Mouse (Mus musculus): ENCODE data around the gene Sdk2. TPM values are rescaled to one million over a fixed set of nuclear protein-coding genes. Genes with fewer than 3 reads are reported as not detected.

The Sdk2 gene
- polyA plus RNA-seq, 1 experiment from 2014 or later: 3.0 TPM

DNA sequence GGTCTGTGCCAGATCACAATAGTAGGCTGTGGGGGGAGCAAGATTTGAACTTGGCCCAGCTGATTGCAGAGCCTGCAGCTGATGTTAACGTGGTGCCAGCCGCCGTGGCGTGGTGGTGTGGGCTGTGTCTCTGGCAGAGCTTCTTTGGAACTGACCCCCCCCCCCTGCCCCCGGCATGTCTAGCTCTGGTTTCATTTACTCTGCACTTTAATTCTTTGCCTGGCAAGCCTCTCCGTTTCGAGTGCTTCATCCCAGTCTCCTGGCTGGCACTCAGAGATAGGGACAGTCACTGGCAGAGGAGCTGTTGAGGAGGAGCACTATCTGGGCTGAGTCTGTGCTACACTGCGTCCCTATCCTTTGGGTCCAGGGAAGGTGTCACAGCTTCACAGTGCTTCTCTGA, 75.0 kb downstream of the Sdk2 start:
- H3K4me2 ChIP-seq (ENCODE audit: low read length): no peak overlapping the region
- no peak for ATAC-seq
- H3K4me1 ChIP-seq (ENCODE audit: control insufficient read depth, insufficient read depth, low read length): peaks cover 33% of the 10 kb centered on the region
- H3K9ac ChIP-seq (ENCODE audit: low read depth, low read length): no peak overlapping the region
- H3K4me3 ChIP-seq (ENCODE audit: low read depth, low read length): no peak overlapping the region
- H3K27ac ChIP-seq (ENCODE audit: low read length): no peak overlapping the region
- H3K36me3 ChIP-seq (ENCODE audit: control insufficient read depth, insufficient read depth, low read length): no peaks in the 10 kb centered on the region
- H3K9me3 ChIP-seq (replicated peaks; ENCODE audit: control insufficient read depth, low read length, poor library complexity, severe bottlenecking): no peaks in the 10 kb centered on the region
- no peaks in the 10 kb centered on the region for H3K27me3 ChIP-seq (ENCODE audit: control insufficient read depth, insufficient read depth, low read depth, low read length)
- 72% methylated on average over 8 of the region's 8 CpGs for WGBS

GRCm38 (mm10) chr11:113990466-113990865, 76.4 kb downstream of the Sdk2 start:
- no peaks in the 10 kb centered on the region for H3K9me3 ChIP-seq (replicated peaks; ENCODE audit: control insufficient read depth, low read length, poor library complexity, severe bottlenecking)
- H3K4me3 ChIP-seq (ENCODE audit: low read depth, low read length): peak overlapping the region; percentile 35
- peak; percentile 88 for ATAC-seq
- 2% methylated on average over 6 of the region's 6 CpGs for WGBS
- H3K4me2 ChIP-seq (ENCODE audit: low read length): peak overlapping the region; percentile 50
- peaks cover 36% of the 10 kb centered on the region for H3K4me1 ChIP-seq (ENCODE audit: control insufficient read depth, insufficient read depth, low read length)
- H3K36me3 ChIP-seq (ENCODE audit: control insufficient read depth, insufficient read depth, low read length): no peaks in the 10 kb centered on the region
- peak overlapping the region; percentile 78 for H3K27ac ChIP-seq (ENCODE audit: low read length)
- no peaks in the 10 kb centered on the region for H3K27me3 ChIP-seq (ENCODE audit: control insufficient read depth, insufficient read depth, low read depth, low read length)
- H3K9ac ChIP-seq (ENCODE audit: low read depth, low read length): peak overlapping the region; percentile 52

DNA sequence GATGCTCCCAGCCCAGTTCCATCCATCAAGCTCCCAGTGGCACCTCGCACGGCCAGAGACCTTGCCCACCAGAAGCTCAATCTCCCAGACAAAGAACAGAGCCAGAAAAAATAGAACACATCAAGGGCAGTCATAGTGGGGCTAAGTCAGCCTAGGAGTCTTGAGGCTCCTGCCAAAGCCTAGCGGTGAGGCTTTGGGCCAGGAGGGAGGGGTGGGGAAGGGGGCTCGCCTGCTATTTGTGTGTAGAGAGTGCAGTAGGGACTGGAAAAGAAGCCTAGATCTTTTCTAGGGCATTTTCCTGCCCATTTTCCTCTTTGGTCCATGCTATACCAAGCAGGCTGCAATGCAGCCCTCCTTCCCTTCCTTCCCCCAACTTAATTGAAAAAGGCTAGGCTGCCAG, 76.8 kb downstream of the Sdk2 start:
- no peaks in the 10 kb centered on the region for H3K9me3 ChIP-seq (replicated peaks; ENCODE audit: control insufficient read depth, low read length, poor library complexity, severe bottlenecking)
- peak overlapping the region; percentile 35 for H3K4me3 ChIP-seq (ENCODE audit: low read depth, low read length)
- peak; percentile 32; the same call in 1 of the 2 replicates for ATAC-seq
- WGBS: 21% methylated on average over 4 of the region's 4 CpGs
- H3K27ac ChIP-seq (ENCODE audit: low read length): peak overlapping the region; percentile 78
- H3K36me3 ChIP-seq (ENCODE audit: control insufficient read depth, insufficient read depth, low read length): no peaks in the 10 kb centered on the region
- H3K4me1 ChIP-seq (ENCODE audit: control insufficient read depth, insufficient read depth, low read length): peaks cover 36% of the 10 kb centered on the region
- H3K27me3 ChIP-seq (ENCODE audit: control insufficient read depth, insufficient read depth, low read depth, low read length): no peaks in the 10 kb centered on the region
- peak overlapping the region; percentile 50 for H3K4me2 ChIP-seq (ENCODE audit: low read length)
- peak overlapping the region; percentile 52 for H3K9ac ChIP-seq (ENCODE audit: low read depth, low read length)

DNA sequence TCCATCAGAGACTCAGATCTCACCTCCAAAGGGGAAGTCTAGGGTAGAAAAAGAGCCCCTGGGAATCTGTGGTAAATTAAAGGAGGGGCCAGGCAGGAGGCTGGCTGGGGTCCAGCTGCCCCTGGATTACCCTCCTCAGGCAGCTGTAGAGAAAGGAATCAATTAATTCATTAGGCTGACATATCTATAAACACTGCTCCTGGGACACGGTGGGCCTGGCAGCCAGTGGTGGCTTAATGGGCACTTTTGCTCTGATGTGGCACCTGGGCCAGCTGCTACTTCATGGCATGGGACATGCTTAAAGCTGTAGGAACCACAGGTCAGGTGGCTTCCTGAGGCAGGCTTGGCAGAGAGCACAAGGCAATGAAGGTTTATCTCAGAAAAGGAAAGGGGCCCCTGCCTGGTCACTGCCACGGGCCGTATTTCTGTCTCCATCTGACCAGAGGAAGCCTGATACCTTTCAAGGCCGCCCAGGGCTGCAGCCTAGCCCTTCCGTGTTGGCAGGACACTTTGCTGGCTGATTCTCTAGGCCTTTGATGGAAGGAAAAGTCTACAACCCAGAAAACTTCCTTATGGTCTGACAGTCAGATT, 80.9 kb downstream of the Sdk2 start:
- H3K9ac ChIP-seq (ENCODE audit: low read depth, low read length): no peak overlapping the region
- H3K4me1 ChIP-seq (ENCODE audit: control insufficient read depth, insufficient read depth, low read length): peaks cover 25% of the 10 kb centered on the region
- no peak for ATAC-seq
- H3K4me2 ChIP-seq (ENCODE audit: low read length): no peak overlapping the region
- no peaks in the 10 kb centered on the region for H3K9me3 ChIP-seq (replicated peaks; ENCODE audit: control insufficient read depth, low read length, poor library complexity, severe bottlenecking)
- no peaks in the 10 kb centered on the region for H3K36me3 ChIP-seq (ENCODE audit: control insufficient read depth, insufficient read depth, low read length)
- H3K27me3 ChIP-seq (ENCODE audit: control insufficient read depth, insufficient read depth, low read depth, low read length): no peaks in the 10 kb centered on the region
- H3K27ac ChIP-seq (ENCODE audit: low read length): no peak overlapping the region
- WGBS: 30% methylated on average over 5 of the region's 5 CpGs
- no peak overlapping the region for H3K4me3 ChIP-seq (ENCODE audit: low read depth, low read length)

DNA sequence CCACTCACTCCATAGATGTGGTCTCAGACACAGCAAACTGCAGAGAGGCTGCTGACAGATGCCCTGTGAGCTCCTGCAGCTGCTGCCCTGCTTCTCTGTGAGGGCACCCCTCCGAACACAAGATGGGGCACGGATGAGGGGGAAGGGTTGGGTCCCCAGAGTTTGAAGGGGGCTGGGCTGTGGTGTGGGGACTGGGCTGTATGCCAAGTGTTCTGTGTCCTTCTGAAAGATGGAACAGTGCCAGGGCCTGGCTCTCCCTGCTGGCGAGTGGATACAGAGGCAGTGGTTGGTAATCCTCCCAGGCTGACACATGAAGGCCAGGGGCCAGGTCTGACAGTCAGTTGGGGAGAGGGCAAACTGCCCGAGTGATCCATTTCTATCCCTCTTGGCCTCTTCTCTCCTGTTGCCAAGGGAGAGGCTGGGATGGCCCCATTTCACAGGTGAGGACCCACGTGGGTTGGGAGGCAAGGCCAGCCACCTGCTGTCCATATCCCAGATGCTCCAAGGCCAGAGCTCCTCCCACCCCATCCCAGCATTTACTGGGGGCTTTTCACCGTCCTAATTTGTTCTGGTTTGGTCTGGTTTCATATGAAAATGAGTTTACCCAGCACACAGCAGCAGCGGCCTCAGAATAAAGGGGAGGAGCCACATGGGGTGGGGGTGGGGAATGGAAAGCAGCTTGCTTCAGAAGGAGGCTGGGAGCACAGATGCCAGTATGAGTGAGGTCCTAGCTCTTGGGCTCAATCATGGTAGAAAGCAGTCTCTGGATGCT, 84.9 kb downstream of the Sdk2 start:
- no peaks in the 10 kb centered on the region for H3K36me3 ChIP-seq (ENCODE audit: control insufficient read depth, insufficient read depth, low read length)
- no peaks in the 10 kb centered on the region for H3K27me3 ChIP-seq (ENCODE audit: control insufficient read depth, insufficient read depth, low read depth, low read length)
- no peak overlapping the region for H3K4me3 ChIP-seq (ENCODE audit: low read depth, low read length)
- no peaks in the 10 kb centered on the region for H3K9me3 ChIP-seq (replicated peaks; ENCODE audit: control insufficient read depth, low read length, poor library complexity, severe bottlenecking)
- no peak overlapping the region for H3K9ac ChIP-seq (ENCODE audit: low read depth, low read length)
- no peak overlapping the region for H3K4me2 ChIP-seq (ENCODE audit: low read length)
- H3K4me1 ChIP-seq (ENCODE audit: control insufficient read depth, insufficient read depth, low read length): peaks cover 14% of the 10 kb centered on the region; the same call in 1 of the 2 replicates
- WGBS: 13% methylated on average over 7 of the region's 7 CpGs
- ATAC-seq: peak; percentile 72
- peak overlapping the region; percentile 50 for H3K27ac ChIP-seq (ENCODE audit: low read length)

DNA sequence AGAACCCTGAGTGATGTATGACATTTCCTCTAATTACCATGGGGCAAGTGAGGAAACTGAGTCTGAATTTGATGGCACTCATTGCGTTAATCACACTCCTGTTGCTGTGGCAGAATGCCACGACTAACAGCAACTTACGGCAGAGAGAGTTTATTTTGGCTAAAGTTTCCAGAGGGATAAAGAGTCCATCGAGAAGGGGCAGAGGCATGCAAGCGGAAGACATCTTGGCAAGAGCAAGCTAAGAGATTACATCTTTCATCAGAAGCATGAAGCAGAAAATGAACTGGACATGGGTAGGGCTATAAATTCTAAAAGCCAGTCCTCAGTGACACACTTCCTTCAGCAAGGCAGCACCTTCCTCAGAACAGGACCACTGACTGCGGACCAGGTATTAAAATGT, 85.8 kb downstream of the Sdk2 start:
- Histone ChIP-seq H3K27me3 (ENCODE audit: control insufficient read depth, insufficient read depth, low read depth, low read length) (no peaks in the 10 kb centered on the region), H3K4me3 (ENCODE audit: low read depth, low read length) (no peak overlapping the region), H3K9me3 (replicated peaks; ENCODE audit: control insufficient read depth, low read length, poor library complexity, severe bottlenecking) (no peaks in the 10 kb centered on the region), H3K36me3 (ENCODE audit: control insufficient read depth, insufficient read depth, low read length) (no peaks in the 10 kb centered on the region), H3K4me2 (ENCODE audit: low read length) (no peak overlapping the region), H3K27ac (ENCODE audit: low read length) (0 out of 2 replicates have a peak overlapping the region, but pooled peaks have one; percentile 31), H3K4me1 (ENCODE audit: control insufficient read depth, insufficient read depth, low read length) (peaks cover 14% of the 10 kb centered on the region; the same call in 1 of the 2 replicates), H3K9ac (ENCODE audit: low read depth, low read length) (no peak overlapping the region)
- 66% methylated on average over 6 of the region's 6 CpGs for whole genome bisulfite sequencing
- no peak for ATAC-seq

DNA sequence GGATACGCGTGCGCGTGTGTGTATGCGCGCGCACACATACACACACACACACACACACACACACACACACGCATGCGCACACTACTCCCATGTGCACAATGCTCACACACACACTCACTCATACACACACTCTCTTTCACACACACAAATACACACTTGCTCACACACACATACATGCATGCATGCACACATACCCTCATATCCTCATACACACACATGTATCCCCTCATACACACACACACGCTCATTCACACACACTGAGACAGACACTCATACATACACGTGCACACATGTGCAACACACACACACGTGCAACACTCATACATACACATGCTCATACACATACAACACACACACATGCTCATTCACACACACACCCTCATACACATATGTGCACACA, 88.5 kb downstream of the Sdk2 start:
- WGBS: 97% methylated on average over 12 of the region's 12 CpGs
- Histone ChIP-seq H3K9me3 (replicated peaks; ENCODE audit: control insufficient read depth, low read length, poor library complexity, severe bottlenecking) (no peaks in the 10 kb centered on the region), H3K27ac (ENCODE audit: low read length) (no peak overlapping the region), H3K27me3 (ENCODE audit: control insufficient read depth, insufficient read depth, low read depth, low read length) (no peaks in the 10 kb centered on the region), H3K4me2 (ENCODE audit: low read length) (no peak overlapping the region), H3K4me1 (ENCODE audit: control insufficient read depth, insufficient read depth, low read length) (peaks cover 18% of the 10 kb centered on the region; the same call in 1 of the 2 replicates), H3K4me3 (ENCODE audit: low read depth, low read length) (no peak overlapping the region), H3K9ac (ENCODE audit: low read depth, low read length) (no peak overlapping the region), H3K36me3 (ENCODE audit: control insufficient read depth, insufficient read depth, low read length) (no peaks in the 10 kb centered on the region)
- no peak for ATAC-seq

DNA sequence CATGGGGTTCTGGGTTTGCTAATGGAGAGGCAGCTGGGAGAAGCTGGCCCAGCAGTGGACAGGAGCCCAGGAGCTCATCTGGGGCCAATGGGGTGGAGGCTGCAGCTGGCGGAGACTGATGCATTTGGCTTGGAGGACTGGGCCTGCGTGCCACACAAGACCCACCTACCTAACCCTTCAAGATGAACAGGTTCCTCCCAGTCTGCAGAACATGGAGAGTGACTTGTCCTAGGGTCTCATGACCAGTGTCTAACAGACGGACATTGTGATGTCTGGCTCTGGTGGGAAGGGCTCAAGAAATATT, 91.2 kb downstream of the Sdk2 start:
- Histone ChIP-seq H3K4me3 (ENCODE audit: low read depth, low read length) (no peak overlapping the region), H3K4me1 (ENCODE audit: control insufficient read depth, insufficient read depth, low read length) (peaks cover 16% of the 10 kb centered on the region), H3K9me3 (replicated peaks; ENCODE audit: control insufficient read depth, low read length, poor library complexity, severe bottlenecking) (no peaks in the 10 kb centered on the region), H3K4me2 (ENCODE audit: low read length) (no peak overlapping the region), H3K9ac (ENCODE audit: low read depth, low read length) (no peak overlapping the region), H3K36me3 (ENCODE audit: control insufficient read depth, insufficient read depth, low read length) (no peaks in the 10 kb centered on the region), H3K27me3 (ENCODE audit: control insufficient read depth, insufficient read depth, low read depth, low read length) (no peaks in the 10 kb centered on the region), H3K27ac (ENCODE audit: low read length) (no peak overlapping the region)
- WGBS: 49% methylated on average over 3 of the region's 3 CpGs
- ATAC-seq: no peak

DNA sequence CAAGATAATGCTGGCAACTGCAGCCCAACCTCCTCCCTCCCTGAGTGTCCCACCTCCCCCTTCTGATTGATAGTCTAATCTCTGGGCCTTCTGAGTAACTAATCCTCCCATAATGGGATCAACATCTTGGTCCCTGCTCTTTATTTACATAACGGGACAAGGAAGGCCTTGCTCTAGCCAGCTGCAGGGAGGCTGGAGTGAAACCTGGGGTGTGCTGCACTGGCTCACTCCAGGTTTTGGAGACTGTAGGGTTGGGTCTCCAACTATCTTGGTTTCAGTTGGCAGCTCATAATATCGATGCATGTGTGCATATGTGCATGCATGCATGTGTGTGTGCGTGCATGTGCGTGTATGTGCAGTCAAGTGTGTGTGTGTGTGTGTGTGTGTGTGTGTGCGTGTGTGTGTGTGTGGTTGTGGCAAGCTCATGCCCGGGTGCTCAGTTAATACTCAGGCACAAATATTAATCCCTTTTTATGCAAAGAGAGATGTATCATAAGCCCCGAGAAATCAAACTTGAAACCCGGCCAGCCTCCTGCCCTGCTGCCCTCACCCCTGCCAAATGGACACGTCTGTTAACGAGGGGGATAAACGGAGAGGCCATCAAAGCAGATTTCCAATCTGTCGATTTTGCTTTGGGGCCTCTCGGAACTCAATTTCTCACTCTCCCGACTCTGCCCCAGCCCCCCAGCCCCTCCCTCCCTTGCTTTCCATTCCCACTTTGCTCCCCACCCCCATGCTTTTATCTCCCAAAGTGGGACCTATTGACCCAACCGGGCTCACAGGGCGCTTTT, 91.8 kb downstream of the Sdk2 start:
- Histone ChIP-seq H3K4me2 (ENCODE audit: low read length) (no peak overlapping the region), H3K4me1 (ENCODE audit: control insufficient read depth, insufficient read depth, low read length) (peaks cover 16% of the 10 kb centered on the region), H3K4me3 (ENCODE audit: low read depth, low read length) (no peak overlapping the region), H3K9ac (ENCODE audit: low read depth, low read length) (no peak overlapping the region), H3K36me3 (ENCODE audit: control insufficient read depth, insufficient read depth, low read length) (no peaks in the 10 kb centered on the region), H3K9me3 (replicated peaks; ENCODE audit: control insufficient read depth, low read length, poor library complexity, severe bottlenecking) (no peaks in the 10 kb centered on the region), H3K27me3 (ENCODE audit: control insufficient read depth, insufficient read depth, low read depth, low read length) (no peaks in the 10 kb centered on the region), H3K27ac (ENCODE audit: low read length) (0 out of 2 replicates have a peak overlapping the region, but pooled peaks have one; percentile 19)
- peak; percentile 37; the same call in 1 of the 2 replicates for ATAC-seq
- 11% methylated on average over 16 of the region's 16 CpGs for WGBS

All from midbrain, embryonic 16.5 days (tissue).